Mouse (Mus musculus) C2C12 (cell line): ENCODE data around the gene Map2k1.

ENCODE experiments used
- CEBPB ChIP-seq: IDR thresholded peaks from one replicate; pipeline ENCODE4 v1.6.1; 2011; ENCODE audit warnings: low read depth, mild to moderate bottlenecking, control low read depth, moderate library complexity
- CTCF ChIP-seq: IDR thresholded peaks from one replicate; pipeline ENCODE4 v1.5.1; 2011; ENCODE audit not compliant: control insufficient read depth, insufficient read depth, insufficient read length
- MAX ChIP-seq: IDR thresholded peaks from one replicate; pipeline ENCODE4 v1.6.1; 2011; ENCODE audit warnings: mild to moderate bottlenecking, control low read depth
- MYOD1 ChIP-seq: IDR thresholded peaks from one replicate; pipeline ENCODE4 v1.6.1; 2011; ENCODE audit warnings: low read depth; ENCODE audit not compliant: control insufficient read depth, insufficient read length
- MYOG ChIP-seq: IDR thresholded peaks from one replicate; pipeline ENCODE4 v1.6.1; 2011; ENCODE audit not compliant: control insufficient read depth, insufficient read length; ENCODE audit errors: extremely low read depth
- USF1 ChIP-seq: IDR thresholded peaks from one replicate; pipeline ENCODE4 v1.6.1; 2011; ENCODE audit warnings: low read depth, mild to moderate bottlenecking, control low read depth, moderate library complexity

GRCm38 (mm10) chr9:64172145-64172815, 81.2 kb downstream of the Map2k1 start:
- TF ChIP-seq CTCF (no peak), MAX (no peak), MYOD1 (no peak), MYOG (no peak), USF1 (no peak), CEBPB (no peak)
